Mouse (Mus musculus): Measurements from ENCODE around the gene Itk.
"Not testable (repeated sequence)": the region's sequence is repeated elsewhere in the genome, so short reads cannot be mapped to it uniquely, and the experiment has no call there.

Gene Itk

DNA sequence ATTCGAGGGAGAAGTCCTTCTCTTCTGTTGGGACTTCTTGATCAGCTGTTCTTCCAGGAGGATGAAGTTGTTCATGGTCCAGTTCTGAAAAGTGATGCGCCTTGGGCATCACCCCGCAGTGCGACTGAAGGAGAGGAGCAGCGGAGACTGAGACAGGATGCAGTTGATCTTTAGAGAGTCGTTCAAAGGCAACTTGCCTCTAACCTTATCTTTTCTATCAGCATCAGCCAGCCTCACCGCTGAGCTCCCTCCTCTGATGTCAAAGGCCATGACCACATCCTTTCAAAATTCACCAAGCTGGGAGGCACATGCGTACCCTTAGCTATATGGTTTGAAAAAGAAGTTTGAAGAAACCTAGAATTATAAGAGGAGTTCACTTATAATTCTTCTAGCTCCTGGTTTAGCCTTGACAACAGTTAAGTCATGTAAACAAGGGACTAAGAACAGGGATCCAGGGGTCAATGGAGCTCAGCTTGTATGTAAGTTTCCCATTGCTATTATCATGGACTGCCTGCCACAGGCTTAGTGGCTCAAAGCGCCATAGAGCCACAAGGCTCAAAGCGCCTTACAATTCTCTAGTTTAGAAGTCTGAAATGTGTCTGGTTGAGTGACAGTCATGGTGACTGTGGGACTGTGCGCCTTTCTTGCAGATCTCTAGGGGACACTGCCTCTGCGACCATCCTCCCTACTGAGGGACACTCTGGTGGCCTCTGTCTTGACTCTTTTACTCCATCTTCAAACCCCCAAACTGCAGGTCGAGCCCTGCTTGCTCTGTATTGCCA, at the start of gene Itk:
TSS of gene Itk (minus strand) at position 180 of the 782 bp plus-strand sequence.
- no peak for DNase-seq (ENCODE audit: low spot score)

DNA sequence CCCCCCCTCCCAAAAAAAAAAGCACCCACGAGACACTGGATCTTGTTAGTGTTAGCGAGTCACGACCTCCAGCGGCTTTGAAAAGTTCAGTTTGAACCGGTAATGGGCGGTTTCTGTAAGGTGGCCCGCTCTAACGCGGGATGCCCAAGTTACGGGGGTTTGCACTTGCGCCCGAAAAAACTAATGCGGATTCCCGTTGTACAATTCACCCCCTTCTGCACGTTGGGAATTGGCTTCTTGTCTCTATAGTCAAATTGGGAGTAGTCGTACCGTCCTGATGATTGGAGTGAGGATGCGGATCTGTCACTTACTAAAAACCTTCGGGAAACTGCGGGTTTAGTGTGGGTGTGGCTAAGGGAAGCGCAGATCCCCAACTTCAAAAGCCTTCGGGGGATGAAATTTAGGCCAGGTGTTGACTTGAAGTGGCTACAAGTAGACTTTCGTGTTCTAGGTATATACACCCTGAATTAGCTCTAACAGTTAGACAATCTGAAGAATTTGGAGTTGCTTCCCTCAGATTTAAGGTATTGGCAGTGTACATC, 48.2 kb upstream of the Itk start:
- DNase-seq (ENCODE audit: low spot score): no peak

DNA sequence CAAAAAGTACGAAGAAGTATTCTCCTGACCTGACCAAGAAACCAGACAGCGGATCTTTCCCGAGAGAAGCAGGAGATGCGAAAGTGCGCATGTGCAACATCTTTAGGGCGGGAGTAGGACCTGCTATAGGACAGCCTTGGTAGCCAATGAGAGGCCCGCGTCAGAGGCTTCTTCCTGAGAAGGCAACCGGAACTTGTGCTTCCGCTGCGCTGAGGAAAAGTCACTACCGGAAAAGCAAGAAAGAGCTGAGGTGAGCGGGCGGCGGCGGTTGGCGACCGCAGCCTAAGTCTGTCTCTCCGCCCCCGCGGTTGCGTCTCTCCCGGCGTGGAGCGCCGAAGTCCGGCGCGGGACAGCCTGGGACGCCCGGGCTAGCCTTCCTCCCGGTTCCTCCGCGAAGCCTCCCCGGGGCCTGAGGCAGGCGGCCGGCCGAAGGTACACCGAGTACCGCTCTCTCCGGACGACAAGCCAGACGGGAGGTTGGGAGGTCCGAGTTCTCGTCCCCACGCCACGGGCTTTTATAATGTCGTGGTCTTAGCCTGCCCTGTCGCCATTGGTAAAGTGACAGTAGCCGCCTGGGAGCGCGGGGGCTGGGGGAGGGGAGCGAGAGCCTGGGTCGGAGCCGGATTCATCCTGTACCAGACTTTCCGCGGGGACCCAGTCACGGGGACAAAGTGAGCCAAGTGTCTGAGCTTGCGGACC, 47.6 kb upstream of the Itk start, which contains the start of gene Med7:
TSS of gene Med7 (plus strand) at position 166 of the 699 bp plus-strand sequence.
- peak; percentile 80 for DNase-seq (ENCODE audit: low spot score)

DNA sequence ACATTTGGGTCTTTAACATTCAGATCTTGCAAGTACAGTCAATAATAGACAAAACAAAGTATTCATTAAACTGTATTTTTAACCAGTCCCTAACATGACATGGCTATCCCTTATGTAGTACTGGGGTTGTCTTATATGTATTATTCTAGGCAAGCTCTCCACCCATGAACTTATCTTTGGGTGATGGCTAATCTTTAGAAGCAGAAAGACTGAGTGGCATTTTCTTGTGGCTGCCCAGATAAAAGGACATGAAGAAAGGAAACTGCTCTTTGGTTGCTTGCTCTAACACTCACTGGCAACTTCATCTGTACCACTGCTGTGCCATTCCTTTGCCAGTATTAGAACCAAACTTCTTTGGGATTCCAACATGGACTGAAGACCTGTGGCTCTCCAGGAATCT, 46.0 kb upstream of the Itk start:
- DNase-seq (ENCODE audit: low spot score): no peak

DNA sequence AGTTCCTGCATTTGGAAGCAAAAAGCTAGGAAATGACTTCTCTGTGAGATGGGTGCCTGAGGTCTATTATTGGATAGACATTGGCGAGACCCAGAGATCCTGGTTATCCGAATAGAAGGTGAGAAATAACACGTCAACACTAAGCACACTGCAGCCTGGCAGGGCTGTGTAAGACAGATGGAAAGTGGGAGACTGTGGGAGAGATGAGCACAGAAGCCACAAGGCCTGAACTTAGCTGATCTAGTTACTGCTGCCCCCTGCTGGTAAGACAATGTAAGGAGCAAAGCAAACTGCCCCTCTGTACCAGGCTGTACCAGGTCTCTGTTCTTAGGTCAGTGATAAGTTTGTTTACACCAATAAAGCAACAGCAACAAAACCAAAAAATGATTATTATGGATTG, 41.8 kb upstream of the Itk start:
- peak; percentile 72 for DNase-seq (ENCODE audit: low spot score)

DNA sequence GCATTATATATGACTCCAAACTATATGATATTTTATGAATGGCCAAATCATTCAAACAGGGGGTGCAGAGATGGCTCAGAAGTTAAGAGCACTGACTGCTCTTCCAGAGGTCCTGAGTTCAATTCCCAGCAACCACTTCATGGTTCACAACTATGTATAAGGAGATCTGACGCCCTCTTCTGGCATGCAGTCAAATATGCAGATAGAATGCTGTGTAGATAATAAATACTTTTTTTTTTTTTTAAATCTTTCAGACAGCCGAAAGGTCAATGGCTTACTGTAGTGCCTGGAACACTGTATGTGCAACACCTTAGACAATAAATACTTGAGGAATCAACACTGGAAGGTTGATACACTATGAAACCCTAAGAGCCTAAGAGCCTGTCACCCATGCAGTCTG, 40.8 kb upstream of the Itk start:
- DNase-seq (ENCODE audit: low spot score): no peak

DNA sequence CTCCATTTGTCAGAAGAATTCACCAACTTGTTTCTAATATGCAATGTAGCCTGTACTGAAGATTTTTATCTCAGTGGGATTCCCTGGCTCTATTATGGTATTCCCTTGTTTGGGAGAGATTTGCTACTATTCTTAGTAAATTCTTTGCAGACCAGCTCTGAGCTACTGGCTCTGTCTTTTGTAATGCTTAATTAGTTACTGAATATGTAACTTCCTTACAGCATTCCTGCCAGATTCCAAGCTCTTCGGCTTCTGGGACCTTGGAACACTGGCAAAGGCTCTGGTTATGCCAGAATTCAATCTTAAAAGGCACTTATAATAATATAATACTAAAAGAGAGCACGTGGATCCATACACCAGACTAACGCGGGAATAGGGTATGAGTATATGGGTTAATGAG, 38.8 kb upstream of the Itk start:
- not testable (repeated sequence) for DNase-seq (ENCODE audit: low spot score)

DNA sequence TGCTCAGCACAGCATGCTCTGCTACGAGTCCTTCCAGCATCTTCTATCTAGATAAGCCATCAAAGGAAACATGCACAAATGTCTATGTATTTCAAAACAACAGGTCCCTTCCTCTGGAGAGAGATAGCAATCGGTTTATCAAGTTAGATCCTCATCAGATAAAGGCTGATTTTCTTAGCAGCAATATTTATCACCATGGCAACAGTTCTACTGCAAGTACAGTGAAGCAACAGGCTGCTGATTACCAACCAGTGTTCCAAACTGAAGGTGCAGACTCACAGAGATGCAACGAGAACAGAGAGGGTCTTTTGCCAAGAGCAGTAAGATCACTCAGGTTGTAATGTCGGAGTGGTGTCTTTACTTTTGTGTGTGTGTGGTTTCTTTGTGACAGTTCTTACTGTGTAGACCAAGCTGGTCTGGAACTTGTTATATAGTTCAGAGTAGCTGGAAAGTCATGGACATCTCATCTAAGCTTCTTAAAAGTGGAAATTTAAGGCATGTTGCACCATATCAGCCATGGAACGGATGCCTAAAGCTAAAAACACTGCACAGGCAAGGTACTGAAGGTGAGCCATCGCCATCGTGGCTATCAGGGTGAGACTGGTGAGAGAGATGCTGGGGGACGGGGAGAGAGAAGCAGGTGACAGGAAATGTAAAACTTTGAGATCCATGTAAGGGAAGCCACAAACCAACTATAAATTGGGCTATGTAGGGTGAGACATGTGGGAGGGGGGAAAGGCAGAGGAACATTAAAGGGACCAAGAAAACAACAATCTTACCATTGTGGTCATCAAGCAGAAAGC, 32.0 kb upstream of the Itk start:
- no peak for DNase-seq (ENCODE audit: low spot score)

DNA sequence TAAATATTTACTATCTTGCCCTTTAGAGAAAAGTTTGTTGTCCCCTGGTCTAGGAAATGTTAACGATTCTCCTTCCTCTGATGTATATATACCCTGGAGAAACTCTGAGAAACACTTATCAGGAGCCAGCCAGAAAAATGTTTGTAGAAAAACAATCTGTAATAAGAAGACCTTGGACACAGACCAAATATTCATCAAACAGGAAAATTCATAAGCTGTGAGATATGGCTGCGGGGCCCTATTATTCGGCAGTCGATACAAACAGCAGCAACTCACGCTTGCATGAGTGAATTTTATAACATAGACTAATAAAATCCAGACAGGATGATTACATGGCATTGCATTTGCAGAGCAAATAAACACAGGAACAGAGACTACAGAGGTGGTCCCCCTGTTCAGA, 29.5 kb upstream of the Itk start:
- no peak for DNase-seq (ENCODE audit: low spot score)

DNA sequence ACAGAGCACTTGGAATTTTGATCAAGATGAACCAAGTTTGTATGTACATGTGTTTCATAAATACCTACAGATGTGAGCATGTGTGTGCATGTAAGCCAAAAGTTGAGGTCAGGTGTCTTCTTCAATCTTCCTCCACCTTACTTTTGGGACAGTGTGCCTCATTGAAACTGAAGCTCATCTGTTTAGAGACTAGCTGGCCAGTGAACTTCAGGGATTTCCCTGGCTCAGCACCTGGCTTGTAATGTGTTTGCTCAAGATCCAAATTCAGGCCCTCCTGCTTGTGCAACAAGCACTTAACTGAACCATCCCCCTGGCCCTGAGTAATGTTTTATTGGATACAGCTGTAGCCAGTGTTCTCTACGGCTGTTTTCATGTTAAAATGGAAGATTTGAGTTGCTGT, 29.1 kb upstream of the Itk start:
- DNase-seq (ENCODE audit: low spot score): no peak

DNA sequence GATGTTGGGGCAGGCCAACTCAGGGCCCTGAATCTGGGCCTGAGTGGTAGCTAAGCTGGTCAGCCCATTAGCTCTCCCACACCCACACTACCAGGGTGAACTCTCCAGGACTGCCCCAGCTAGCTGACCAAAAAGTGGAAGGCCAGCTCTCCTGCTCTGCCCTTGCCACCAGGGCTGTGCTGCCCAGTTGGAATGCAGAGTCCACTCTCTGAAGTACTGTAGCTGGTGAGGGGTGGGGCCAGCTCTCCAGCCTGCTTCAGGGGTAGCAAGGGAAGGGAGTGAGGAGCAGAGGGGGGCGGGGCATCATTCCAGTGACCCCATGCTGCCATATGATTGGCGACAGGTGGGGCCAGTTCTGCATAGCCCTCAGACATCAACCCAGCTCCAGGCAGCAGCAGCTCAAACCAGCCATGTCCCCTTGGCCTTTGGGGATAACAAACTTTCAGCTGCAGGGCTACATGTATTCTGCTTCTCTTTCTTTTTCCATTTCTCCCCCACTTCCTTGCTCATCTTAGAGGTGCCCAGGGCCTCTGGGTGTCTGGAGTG, 20.8 kb upstream of the Itk start:
- no peak for DNase-seq (ENCODE audit: low spot score)

DNA sequence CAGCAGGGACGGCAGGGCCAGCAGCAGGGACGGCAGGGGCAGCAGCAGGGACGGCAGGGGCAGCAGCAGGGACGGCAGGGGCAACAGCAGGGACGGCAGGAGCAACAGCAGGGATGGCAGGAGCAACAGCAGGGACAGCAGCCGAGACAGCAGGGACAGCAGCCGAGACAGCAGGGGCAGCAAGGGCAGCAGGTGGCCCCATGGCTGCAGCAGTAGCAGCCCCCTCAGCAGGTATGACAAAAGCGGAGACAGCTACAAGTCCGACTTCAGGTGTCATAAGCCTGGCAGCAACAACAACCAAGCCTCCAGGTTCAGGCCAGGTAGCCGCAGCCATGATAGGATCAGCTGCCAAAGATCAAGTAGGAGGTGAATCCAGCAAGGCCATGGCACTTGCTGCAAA, 17.4 kb upstream of the Itk start:
- DNase-seq (ENCODE audit: low spot score): no peak

DNA sequence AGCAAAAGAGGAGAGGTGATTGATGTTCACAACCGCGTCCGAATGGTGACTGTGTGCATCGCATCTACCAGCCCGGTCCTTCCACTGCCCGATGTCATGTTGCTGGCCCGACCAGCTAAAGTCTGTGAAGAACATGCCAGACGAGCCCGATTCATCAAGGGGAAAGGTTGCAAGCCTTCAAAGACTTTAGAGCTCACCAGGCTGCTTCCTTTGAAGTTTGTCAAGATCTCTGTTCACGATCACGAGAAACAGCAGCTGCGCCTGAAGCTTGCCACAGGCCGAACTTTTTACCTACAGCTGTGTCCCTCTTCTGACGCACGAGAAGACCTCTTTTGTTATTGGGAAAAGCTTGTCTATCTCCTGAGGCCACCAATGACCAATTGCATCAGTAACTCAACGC, 15.7 kb upstream of the Itk start:
- no peak for DNase-seq (ENCODE audit: low spot score)

DNA sequence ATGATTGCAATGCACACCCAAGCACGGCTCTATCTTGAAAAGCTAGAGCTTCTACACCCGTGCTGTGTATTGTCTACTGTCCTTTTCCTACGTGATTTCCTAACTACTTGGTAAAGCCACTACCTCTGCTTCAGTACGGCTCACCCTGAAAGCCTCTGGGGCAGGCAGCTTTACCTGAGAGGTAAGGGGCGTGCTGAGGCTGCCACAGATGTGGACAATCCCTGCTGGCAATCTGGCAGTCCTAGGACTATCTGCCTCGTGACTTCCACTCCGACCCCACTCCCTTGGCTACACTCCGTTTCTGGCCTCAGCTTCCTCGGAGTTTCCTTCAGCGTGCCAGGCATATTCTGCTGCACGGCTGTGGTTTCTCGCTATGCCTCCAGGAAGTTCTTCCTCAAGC, 12.2 kb upstream of the Itk start:
- no peak for DNase-seq (ENCODE audit: low spot score)

DNA sequence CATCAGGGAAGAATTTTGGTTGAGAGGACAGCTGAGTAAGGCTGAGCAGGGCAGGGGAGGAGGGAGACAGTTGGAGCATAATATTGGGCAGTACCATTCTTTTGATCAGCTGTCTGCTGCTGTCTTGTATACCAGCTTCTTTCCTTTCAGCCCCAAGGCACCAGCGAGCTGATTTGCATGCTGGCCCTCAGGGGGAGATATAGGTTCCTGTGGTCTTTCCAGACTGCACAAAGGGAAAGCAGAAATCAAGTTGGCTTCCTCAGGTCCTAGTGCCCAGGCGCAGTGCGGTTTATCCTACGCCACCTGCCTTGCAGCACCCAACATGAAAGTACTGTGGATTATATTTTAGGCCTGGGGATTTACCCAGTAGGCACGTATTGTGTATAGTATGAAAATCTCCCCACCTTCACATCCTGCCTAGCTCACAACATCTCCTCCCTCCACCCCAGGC, 9.6 kb upstream of the Itk start:
- DNase-seq (ENCODE audit: low spot score): no peak

DNA sequence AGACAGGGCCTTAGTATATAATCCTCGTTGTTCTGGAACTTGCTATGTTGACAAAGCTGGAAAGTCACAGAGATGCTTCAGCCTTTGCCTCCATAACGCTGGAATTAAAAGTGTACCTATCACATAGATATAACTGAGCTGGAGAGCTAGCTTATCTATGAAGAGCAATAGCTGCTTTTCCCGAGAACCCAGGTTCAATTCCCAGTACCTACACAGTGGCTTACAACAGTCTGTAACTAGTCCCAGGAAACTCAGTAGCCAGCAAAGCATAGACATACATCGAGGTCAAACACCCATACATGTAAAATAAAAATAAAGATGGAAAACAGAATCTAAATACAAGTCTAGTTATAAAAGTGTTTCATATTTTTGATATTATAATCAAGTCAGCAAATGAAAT, 9.2 kb upstream of the Itk start:
- DNase-seq (ENCODE audit: low spot score): no peak

DNA sequence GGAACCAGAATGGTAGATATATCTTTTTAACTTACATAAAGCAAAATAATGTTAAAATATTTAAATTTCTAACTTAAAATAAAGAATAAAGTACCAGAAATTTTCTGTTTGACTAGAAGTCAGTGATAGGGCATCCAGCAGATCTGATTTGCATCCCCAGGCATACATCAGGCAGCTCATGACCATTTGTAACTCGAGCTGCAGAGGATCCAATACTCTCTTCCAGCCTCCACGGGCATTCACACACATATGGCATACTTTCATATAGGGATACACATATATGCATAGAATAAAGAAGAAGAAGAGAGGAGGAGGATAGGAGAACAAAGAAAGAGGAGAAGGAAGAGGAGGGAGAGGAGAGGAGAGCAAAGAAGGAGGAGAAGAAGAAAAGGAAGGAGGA, 8.6 kb upstream of the Itk start:
- no peak for DNase-seq (ENCODE audit: low spot score)

DNA sequence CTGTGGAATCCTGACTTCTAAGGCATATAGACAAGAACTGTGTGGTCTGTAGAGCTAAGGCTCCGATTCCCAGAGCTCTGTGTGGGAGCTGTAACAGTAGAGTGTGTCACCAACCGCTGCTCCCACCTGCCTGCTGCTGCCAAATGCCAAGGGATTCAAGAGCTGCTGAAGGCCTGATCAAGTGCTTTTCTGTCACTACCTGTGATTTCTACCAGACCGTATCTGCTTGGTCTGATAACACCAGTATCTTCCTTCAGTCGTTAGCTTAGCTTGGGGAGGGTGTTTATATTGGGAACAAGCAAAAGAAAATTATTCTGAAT, 7.5 kb upstream of the Itk start:
- DNase-seq (ENCODE audit: low spot score): no peak

DNA sequence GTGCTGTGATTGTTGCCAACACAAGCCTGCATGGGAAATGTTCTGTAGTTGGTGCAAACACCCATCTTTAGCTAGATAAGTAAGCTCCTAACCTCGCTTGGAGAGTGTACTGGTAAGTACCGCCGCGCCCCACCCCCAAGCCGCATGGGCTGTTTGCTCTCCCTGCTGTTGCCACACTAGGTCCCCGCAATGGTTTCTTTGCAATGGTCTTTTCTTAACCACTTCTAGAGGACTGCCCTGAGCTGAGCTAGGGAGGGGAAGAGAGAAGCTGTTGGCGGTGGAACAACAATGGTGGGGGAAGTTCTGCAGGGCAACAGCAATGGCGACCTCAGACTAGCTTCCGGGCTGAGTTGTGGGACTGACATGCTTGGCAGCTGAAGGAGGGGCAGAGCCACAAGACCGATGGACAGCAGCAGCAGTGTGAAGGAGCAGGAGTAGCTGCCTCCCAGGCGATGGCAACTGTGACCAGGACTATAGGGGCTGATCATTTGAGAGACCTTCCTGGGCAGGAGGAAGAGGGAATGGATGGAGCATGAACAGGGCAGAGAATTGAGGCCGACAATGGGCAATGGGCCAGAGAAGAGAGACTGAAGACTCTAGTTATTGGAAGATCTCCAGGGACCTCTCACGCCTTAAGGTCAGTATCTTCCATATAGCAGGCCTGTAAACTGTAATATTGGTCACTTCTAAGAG, 7.0 kb upstream of the Itk start, which contains the start of gene Fam71b:
TSS of gene Fam71b (plus strand) at position 393 of the 693 bp plus-strand sequence.
- DNase-seq (ENCODE audit: low spot score): no peak

DNA sequence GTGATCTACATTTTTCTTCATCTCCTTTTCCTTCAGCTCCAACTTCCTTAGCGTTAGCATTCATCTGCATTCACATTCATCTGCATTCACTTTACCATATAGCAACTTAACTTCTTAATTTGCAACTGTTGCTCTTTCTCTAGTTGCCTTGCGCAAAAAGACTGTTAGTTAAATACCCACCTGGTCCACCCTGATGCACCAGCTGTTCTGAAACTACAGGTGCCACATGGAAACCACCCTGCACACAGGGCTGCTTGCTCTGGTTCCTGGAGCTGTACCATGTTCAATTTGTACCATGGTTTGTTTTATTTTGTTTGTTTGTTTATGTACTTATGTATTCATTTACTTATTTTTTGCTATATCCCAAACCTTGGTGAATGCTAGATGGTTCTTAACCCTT, 6.4 kb upstream of the Itk start:
- no peak for DNase-seq (ENCODE audit: low spot score)

DNA sequence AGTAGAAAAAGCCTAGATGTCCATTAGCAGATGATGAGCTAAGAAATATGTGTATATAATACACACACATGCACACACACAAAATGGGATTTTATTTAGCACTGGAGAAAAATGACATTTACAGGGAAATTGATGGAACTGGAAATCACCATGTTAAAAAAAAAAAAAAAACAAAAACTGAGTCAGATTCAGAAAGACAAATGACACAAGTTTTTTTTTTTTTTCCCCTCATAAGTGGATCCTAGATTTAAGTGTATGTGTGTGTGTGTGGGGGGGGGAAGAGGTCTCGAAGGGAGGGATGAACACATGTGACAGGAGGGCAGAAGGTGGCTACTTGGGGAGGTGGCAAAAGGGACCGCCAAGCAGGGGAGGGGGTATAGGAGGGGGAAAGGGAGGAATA, 5.8 kb upstream of the Itk start:
- no peak for DNase-seq (ENCODE audit: low spot score)

DNA sequence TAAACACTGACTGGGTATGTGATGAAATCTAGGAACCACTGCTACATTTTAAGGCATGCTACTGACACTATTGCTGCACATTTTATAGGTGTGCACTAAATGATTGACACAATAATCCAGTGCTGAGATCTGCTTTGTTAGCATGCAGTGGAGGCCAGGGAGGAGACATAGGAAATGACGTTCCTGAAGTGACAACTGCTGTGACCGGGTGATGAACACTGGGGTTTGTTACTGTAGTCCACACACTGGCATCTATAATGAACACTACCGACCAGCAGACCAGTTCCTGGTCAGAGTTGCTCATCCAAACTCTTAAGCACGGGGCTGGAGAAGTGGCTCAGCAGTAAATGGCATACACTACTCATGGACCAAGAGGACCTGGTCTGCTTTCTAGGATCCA, 4.1 kb upstream of the Itk start:
- DNase-seq (ENCODE audit: low spot score): no peak
